Mouse (Mus musculus) heart, postnatal 36 days (tissue): ENCODE measurements at regions not wholly inside any gene's neighbourhood (a gene's known extent, or its start where the extent isn't known, plus 50 kb on each side); places are given as distances from the start of the nearest gene placed in this dataset.

ENCODE experiments used
- DNase-seq, 2 experiments: peaks; one replicate each; pipeline ENCODE4 v3.0.0; 2021 to 2022
- intact Hi-C: fragments of 180-260 bp; cut with DNase I; formaldehyde crosslinking; loops from one replicate; pipeline ENCODE4 v1.15.1; 2025

GRCm38 (mm10) chr2:64706646-64707177 is 318.1 kb downstream of the Grb14 start:
- intact Hi-C loops: no loop called here
- DNase-seq: no peak

GRCm38 (mm10) chr2:64695974-64696373 is 328.8 kb downstream of the Grb14 start:
- DNase-seq: no peak
- intact Hi-C loops: no loop called here

DNA sequence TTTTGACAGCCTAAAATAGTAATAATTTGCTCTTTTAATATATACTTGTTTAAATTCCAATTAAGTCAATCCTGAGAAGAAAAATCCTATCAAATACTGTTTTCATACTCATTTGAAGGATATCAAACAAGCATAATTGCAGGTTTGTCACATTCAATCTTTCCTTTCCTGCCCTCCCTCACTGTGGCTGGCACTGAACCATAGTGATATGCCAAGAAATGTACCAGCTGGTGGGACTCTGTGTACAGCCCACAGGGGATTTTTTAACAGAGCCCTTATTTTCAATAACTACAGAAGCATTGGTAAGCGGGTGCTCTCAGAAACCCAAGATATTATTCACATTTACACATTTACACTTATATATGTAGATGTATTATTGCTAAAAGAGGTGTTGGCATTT is 333.3 kb downstream of the Grb14 start:
- DNase-seq: no peak
- intact Hi-C loops: no loop called here

GRCm38 (mm10) chr2:64690996-64691395 is 333.8 kb downstream of the Grb14 start:
- no peak for DNase-seq
- intact Hi-C loops: no loop called here

DNA sequence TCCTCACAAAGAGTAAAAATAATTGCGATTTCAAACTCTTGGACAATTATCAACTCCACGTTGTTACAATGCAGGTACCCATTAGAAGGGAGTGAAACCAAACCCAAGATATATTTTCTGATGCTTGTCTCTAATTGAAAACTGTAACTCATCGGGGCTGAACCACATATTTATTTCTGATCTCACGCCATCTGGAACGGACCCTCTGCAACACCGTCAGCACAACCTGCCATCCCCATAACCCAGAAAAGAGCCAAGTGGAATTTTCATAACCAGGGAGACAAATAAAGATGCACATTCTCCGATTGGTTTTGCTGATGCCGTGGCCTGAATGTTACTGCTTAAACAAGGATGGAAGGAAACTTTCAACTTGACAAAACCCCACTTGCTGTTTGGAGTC is 338.0 kb downstream of the Grb14 start:
- DNase-seq: no peak
- intact Hi-C loops: no loop called here

- intact Hi-C loops: no loop called here
- DNase-seq: no peak
Observed at GRCm38 (mm10) chr2:64649614-64650013, 375.2 kb downstream of the Grb14 start.

DNA sequence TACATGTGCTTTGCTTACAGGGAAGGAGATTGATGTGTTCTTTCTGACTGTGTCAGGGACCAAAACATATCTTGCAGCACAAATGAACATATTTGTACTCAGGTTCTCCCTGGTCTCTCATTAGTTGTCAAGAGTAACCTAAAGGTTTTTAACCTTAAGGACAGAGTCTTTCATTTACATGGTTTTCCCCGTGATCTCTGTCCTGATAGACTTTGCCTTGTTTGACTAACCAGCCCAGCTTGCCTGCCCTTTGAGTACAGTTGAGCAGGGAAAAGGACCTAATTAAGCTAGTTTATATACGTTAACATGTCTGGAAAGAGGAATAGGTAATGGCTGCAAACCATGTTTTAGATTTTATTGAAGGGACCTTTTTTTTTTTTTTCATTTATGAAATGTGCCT is 407.9 kb downstream of the Grb14 start:
- no peak for DNase-seq
- intact Hi-C loops: no loop called here

DNA sequence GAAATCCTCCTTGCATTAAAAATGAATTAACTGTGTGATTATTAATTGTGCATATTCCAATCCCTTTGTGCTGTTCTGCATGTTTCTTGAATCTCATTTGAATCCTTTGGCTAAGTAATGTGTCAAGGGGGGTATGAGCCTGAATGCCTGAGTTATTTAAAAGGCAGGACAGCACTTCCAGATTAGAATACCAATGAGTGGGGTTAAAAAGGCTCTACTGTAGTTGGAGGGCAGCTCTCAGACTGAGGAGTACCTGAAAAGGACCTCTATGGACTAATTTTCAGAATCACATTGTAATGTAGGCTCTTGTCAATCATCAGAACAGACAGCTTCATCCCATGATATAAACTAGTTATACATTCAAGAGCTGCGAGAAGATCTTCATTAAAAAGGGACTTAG is 417.9 kb downstream of the Grb14 start:
- intact Hi-C loops: no loop called here
- no peak for DNase-seq

- no peak for DNase-seq
- intact Hi-C loops: no loop called here
Observed at GRCm38 (mm10) chr2:64582258-64582657, 442.5 kb downstream of the Grb14 start.

- intact Hi-C loops: no loop called here
Observed at GRCm38 (mm10) chr2:64536032-64536431, 438.2 kb upstream of the Fign start.

DNA sequence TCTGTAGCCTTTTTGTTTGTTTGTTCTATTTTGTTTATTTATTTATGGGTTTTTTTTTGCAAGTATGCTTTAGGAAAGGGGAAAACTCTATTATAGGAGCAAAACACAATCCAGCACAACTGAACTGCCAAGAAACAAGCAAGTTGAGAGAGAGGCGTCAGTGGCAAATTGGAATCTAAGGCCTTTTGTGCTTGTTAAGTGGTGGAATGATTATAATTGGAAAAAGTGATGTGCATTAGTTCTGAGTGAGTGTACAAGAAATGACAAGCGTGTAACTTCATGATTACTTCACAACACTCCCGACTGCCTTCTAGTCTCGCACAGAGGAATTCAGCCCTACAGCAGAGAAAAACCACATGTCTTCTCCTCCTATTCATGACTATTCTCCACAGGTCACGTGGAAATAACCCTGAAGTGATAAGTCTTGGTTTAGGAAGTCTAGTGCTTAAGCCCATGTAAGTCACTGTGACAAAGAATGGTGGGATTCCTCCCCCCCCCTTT is 437.6 kb upstream of the Fign start:
- intact Hi-C loops: no loop called here
- DNase-seq: no peak

More at GRCm38 (mm10) chr2:64536032-64536431, 438.2 kb upstream of the Fign start:
- DNase-seq: no peak

- DNase-seq: no peak
- intact Hi-C loops: no loop called here
Observed at GRCm38 (mm10) chr2:64534869-64535268, 437.0 kb upstream of the Fign start.

- no peak for DNase-seq
- intact Hi-C loops: no loop called here
Observed at GRCm38 (mm10) chr2:64534344-64534743, 436.5 kb upstream of the Fign start.

DNA sequence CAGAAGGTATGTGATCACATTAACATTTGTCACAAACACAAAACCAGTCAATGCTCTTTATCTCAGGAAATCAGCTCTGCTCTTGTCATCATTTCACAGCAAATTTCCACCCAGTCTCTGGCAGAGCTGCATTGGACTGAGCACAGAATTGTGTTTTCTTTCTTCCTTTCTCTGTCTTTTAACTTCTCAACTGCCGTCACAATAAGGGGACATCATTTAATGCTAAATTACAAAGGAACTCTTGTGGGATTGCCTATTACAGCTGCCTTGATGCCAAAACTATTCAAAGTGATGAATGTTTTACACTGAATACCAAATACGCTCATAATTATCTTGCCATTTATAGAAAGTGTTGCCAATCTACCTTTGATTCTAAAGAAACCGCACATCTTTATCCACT is 424.9 kb upstream of the Fign start:
- intact Hi-C loops: no loop called here
- no peak for DNase-seq

GRCm38 (mm10) chr2:64522233-64522632 is 424.4 kb upstream of the Fign start:
- intact Hi-C loops: no loop called here
- DNase-seq: no peak

- intact Hi-C loops: no loop called here
Observed at GRCm38 (mm10) chr2:64495725-64496124, 397.9 kb upstream of the Fign start.

DNA sequence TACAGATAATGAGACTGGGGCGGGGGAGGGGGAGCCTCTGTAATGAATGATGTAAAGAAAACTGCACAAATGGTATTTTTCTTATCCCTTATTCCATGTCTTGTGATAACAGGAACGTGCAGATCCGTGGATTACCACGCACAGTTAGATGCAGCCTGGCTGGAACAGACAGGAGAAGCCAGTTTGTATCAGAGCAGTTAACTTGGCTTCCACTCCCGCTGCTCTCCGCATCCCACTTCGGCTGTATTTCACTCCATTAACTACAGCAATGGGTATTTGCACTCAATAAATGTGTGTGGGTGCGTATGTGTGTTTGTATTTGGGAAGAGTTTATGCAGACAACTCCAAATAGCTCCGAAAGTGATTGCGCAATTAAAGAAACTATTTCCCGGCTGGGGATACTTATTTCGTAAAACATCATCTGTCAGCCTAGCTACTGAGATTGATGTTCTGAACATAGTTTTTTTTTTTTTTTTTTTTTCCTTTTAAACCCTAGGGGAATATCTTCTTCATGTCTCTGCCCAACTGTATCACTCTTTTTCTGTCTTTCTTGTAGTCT is 368.7 kb upstream of the Fign start:
- intact Hi-C loops: no loop called here
- DNase-seq: no peak

More at GRCm38 (mm10) chr2:64495725-64496124, 397.9 kb upstream of the Fign start:
- no peak for DNase-seq

DNA sequence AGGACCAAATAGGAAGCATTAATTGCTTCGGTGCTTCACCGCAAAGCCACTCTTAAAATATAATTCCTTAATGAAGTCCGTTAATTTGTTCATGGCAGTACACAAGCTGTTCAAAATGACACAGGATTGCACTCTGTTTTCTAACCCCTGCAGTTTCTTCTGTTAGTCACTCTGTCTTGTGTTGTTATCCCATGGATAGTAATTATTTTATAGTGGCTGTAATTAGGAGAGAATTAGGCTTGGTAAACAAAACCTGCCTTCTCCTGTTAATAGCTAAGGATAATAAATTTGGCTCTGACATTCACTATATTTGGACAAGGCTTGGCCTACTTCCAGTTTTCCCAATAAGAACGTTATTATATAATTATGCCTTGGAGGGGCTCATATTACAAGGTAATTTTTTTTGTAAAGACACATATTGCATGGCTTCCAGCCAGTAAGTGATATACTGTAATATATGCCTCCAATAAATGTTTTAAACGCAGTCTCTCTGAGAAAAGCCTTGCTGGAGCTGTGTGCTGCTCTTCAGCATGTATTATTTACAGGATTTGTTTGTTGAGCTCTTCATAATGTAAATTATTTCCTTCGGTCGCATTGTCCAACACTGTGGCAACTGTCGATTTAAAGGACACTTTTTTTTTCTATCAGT is 364.8 kb upstream of the Fign start:
- intact Hi-C loops: no loop called here
- DNase-seq: no peak

DNA sequence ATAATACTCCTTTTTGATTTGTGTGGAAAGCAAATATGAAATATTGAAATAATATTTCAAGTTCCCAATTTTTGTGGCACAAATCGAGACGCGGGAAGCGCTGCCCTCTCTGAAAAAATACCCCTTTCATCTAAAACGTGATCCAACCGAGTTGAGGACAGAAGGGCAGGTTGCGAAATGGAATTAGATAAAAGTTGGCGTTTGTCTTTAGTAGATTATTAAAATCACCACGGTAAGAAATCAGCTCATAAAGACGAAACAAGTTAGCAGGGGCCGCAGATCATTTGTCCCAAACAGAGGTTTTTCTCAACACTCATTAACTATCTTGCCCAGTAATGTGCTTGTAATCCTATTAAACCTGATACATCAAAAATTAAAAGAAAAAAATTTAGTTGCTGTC is 364.2 kb upstream of the Fign start:
- no peak for DNase-seq
- intact Hi-C loops: no loop called here

GRCm38 (mm10) chr2:64461636-64462035 is 363.8 kb upstream of the Fign start:
- DNase-seq: no peak
- intact Hi-C loops: no loop called here

DNA sequence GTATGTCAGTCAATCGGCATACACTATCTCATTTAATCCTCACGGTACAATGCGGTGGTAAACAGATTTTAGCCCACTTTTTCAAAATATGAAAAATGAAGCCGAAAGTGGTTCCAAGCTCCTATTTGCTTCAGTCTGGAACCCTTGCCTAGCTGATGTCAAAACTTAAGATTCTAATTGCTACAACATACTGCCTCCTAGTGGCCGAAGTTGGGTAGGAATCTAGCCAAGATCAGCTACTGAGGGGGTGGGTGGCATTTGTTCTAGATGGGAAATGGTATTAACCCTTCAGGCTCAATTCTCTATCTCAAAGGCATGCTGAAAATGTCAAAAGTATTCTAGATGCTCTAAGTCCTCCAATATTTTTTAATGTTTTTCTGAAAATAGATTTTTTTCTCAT is 360.3 kb upstream of the Fign start:
- intact Hi-C loops: loop anchor here (2.0 kb wide), 1 partner anchor 755 kb away; no protein-coding TSS in a partner anchor
- peak in 1 of 2 experiments; percentile 8 for DNase-seq

DNA sequence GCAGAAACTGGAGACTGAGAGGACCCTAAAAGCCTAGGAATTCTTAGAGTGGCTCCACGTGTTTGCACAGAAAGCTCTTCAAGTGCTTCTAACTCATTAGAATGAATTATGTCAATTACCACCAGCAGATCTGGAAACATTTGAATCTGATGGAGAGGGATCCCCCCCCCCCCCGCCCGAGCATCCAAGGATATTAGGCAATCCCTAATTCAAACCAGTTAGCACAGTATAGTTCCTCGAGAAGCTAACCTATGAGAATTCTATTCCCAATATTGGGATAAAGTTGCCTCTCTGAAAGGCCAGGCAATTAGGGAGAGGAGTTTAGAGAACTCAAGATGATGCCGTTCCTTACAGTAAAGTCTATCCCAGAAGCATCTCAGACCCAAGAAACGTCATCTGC is 354.9 kb upstream of the Fign start:
- no peak for DNase-seq
- intact Hi-C loops: no loop called here
